Mouse (Mus musculus) left cerebral cortex, adult 8-10 months (tissue): Measurements from ENCODE around the gene Cdyl. TPM values are rescaled to one million over a fixed set of nuclear protein-coding genes. Genes with fewer than 3 reads are reported as not detected.

Experiments used
- DNase-seq, 2 experiments: peaks; one replicate each; pipeline ENCODE4 v3.0.0; 2022; ENCODE audit warnings: low spot score in 2 of 2
- total RNA-seq, 4 experiments: library from RNA; stranded (reverse); gene quantifications; 2 replicates each; pipeline ENCODE4 v1.2.4; 2022

Gene Cdyl
- total RNA-seq, 4 experiments from 2014 or later, result 35.9 to 59.7 (median 48.1) TPM

DNA sequence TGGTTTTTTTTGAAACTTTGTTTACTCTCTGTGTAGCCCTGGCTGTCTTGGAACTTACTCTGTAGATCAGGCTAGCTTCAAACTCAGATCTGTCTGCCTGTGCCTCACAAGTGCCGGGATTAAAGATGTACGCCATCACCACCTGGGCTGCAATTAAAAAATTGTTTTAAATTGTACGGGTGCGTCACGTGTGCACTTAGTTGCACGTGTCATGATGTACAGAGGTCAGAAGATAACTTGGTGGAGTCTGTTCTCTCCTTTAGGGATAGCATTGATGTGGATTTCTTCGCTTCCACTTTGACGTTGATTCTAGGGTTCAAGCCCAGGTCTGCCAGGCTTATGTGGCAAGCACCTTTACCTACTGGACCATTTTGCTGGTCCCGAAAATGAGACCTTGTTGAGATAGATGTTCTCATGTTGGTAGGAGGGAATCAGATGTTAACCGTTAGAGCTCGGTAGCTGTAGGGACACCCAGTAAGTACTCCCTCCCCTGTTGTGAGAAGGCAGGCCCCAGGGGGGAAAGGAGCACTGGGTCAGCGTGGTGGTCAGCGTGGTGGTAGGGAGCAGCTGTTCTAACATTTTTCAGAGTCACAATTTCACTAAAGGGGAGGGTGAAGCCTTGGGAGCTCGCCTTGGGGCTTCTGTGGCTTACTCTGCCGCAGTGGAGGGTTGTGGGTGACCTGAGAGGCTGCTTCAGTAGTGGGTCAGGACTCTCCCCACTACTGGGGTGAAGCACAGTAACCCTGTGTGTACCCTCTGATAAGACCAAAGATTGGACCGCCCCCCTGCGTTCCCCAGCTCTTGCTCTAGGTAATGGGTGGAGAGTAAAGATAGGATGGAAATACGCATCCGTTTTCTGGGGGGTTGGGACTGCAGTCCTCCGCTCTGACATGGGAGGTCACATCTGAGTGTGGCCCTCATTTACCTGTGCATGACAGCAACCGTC, 97.0 kb downstream of the Cdyl start:
- DNase-seq, result no peak

DNA sequence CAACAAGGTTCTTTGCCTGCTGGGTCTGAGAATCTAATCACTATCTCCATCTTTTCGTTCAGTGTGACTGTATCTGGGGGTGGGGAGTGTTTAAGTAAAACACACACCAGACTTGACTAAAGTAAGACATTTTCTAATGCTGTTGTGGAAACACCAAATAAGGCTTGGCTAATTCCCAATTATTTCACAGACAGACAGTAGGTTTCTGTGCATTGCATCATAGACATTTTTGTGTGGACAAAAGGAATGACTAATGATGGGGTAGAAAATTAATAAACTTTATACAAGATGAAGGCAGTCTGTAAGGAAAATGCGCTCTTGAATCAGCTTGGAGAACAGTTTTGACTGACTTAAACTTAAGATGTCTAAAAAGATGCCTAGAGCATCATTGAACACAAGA, 100.7 kb downstream of the Cdyl start:
- no peak for DNase-seq

DNA sequence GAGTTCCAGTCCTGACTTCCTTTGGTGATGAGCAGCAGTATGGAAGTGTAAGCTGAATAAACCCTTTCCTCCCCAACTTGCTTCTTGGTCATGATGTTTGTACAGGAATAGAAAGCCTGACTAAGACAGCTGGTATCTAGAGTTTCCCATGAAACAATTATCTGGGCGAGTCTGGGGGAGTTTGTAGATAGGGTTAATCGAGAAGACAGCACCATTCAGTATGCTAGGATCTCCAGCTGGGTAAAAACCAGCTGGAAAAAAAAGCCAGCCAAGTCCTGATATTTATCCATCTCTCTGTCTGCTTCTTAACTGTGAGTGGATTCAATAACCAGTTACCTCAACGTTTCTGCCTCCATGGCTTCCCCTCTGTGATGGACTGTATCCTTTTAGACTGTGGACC, 104.9 kb downstream of the Cdyl start:
- DNase-seq, result no peak

DNA sequence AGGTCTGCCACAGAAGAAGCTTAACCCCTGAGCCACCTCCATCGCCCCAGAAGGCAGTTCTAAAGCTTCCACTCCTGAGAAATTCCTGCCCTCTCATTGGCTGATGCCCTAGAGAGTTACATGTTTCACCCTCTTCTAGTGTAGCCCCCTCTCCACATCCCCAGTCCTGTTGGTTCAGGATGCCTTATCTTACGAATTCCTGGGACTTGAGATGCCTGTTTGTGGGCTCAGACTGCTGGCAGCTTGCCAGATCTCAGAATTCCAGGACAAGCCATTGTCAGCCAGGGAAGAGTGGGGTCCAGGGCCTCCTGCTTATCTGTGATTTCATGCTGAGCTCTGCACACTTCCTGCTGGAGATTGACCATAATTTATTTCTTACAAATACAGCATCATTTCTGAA, 106.2 kb downstream of the Cdyl start:
- DNase-seq, result no peak

DNA sequence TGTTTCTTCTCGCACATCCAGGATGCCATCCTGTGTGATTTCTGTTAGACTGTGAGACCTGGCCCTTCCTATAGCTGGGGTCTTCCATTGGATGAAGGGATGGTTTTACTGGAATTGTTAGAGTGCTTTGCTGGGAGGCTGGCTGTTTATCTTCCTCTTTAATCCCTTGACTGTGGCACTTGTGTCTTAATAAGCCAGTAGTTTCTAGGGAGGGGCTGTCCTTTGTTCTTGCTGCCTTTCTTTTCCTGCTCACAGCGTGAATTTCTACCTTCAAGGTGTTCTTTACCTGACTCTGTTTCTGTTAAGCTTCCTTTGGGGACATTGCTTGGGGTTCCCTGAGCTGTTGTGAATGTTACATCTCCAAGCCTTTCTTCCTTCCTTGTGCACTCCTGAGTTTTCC, 110.0 kb downstream of the Cdyl start:
- DNase-seq, result no peak

DNA sequence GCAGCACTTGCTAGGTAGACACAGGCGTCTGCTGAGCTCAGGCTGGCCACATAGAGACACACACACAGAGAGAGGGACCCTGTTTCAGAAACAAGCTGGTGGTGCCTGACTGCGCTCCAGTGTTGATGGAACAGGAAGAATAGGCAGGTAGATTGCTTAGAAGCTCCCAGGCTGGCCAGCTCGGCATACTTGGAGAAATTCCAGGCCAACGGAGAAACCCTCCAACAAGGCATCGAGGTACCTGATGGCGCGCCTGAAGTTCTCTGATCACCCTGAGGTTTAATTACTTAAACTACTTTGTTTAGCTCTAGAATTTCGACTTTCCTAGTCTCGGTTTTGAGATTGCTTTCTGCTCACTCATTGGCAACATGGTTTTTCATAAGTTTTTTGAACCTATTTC, 110.8 kb downstream of the Cdyl start:
- DNase-seq, result no peak

DNA sequence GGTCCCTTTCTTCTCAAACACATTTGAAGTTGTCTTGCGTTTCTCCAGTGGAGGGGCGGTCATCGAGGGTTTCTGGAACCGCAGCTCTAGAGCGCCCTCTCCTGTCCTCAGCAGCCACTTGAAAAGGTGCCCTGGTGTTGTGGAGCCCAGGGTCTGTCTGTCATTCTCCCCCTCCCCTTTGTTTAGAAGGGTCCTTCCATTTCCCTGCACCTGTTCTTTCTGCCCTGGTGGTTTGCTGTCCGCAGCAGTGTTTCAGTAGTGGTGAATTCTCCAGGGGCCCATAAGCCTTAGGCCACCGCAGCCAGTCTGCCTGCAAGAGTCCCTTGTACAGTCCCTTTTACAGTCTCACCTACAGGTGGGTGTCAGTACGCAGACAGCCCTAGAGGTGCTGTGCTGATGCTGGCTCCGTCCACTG, 112.3 kb downstream of the Cdyl start:
- DNase-seq, result no peak

DNA sequence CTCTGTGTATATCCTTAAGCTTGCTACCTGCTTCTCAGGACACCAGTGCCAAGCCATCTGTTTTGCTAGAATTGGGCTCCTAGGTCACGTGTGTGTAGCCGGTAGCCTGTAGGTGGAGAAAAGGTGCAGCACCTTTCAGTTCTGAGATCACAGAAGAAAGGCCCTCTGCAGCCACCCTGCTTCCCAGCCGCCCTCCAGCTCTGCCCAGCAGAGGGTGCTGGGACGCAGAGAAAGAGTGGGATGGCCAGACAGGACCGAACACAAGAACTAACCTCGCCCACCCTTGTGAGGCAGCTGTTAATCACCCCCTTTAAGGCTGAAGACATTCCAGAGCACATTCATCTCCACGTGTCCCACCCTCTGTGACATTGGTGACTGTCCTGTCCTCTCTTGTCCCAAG, 114.1 kb downstream of the Cdyl start:
- DNase-seq, result no peak

DNA sequence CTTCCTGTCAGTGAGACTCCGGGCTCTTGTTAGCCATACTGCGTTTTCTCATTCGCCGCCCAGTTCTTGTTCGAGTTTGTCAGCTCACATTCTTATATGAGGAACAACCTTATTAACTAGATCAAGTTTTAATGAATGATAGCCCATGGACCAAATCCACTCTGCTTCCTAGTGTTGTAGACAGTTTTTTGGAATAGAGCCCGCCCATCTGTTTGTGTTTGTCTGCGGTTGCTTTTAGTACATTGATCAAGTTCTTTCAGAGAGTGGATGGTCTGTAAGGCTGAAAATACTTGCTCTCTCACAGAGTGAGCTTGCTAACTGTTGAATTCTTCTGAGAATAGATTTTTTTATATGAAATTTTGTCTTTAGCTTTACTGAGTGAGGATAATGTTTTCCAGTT, 116.5 kb downstream of the Cdyl start:
- DNase-seq, result no peak

DNA sequence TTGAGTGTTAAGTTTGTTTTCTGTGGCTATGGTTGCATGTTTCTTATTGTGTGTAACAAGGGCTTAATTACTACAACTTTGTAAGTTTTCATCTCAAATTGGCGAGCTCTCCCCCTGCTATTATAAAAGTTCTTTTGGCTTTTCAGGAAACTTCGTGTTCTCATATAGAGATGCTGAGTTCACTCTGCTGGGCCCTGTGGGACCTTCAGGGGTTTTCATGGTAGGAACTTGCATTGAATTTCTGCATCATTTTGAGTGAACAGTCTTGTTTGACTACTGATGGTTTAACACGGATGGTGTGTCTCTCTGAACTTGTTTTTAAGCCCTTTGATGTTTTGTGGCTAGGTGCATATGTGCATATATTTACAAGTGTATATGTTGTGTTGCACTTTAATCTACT, 121.1 kb downstream of the Cdyl start:
- no peak for DNase-seq

DNA sequence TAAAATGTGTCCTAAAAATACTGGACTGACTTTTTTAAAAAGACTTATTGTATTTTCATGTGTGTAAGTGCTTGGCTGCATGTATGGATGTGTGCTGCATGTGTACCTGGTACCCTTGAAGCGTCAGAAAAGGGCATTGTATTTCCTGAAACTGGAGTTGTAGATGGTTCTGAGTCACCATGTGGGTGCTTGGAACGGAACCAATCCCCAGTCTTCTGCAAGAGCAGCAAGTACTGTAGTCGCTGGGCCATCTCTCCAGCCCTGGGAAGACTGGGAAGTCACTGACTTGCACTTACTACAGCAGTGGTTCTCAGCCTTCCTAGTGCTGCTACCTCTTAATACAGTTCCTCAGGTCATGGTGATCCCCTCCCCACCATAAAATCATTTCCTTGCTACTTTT, 122.1 kb downstream of the Cdyl start:
- DNase-seq, result no peak

DNA sequence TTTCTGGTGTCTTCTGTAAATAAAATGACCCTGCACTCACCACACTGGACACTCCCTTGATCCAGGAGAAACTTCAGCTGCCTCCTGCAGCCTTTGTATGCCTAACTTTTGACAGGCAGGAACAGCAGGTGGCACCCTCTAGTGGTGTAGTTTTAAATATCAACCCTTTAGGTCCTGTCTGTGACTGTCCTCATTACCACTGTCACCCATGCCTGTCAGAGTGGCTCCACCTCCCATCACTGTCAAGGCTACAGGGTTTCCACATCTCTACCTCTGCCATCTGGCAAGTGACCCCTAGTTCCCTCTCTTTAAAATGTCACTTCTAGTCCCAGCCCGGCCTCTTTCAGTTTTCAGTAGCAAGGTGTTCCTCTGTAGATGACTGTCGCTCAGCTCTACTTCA, 123.3 kb downstream of the Cdyl start:
- DNase-seq, result no peak

DNA sequence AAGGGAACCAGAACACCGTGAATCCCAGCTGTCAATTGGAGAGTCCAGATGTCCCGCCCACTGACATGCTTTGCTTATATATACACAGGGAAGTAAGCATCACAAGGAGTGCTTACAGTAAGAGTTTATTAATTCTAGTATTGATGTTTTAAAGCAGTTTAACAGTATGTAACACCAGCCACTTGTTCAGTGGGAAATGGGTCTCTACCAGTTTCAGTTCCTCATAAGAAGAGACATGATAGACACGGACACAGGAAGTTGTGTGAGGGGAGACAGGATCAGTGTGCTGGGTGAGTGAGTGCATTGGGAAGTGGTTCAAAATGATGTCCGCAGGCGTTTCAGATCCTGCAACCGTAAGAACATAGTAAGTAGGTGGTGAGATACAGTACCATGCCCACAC, 123.9 kb downstream of the Cdyl start:
- no peak for DNase-seq

DNA sequence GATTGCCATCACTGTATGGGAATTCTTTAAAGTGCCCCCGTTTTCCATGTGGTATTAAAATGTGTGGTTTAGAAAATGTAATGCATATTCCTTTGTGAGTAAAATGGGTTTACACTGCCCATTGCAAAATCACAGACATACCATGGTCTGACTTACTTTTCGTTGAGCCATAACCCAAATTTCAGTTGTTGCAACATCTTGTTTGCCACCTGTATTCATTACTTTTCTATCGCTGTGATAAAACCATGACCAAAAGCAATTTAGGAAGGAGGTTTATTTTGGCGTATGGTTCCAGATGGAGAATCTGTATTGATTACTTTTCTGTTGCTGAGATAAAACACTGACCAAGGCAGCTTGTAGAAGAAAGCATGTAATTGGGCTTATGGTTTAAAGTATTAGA, 124.6 kb downstream of the Cdyl start:
- DNase-seq, result no peak

DNA sequence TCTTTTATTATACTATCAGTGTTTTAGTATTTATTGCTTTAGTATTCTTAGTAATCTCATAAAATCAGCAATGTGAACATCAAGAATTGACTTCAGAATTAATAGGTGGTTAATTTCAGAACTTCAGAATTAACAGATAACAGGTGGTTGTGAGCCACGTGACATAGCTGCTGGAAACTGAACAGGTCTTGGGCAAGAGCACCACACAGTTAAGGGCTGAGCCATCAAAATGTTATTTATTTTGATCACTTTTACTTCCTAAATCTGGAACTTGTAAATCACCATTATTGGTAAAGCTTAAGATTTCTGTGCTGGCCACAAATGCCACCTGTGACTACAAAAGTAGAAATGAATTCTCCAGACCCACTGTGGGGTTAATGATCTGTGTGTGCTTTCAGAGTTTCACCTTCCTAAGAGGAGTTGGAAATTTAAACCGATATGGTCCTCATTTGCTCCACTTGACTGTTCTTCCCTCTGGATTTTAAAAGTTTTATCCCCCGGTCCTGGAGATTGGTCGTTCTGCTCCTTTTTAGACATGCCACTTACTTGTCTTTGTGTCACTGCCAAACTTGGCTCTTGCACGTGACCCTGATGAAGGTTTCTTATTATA, 125.8 kb downstream of the Cdyl start:
- no peak for DNase-seq

DNA sequence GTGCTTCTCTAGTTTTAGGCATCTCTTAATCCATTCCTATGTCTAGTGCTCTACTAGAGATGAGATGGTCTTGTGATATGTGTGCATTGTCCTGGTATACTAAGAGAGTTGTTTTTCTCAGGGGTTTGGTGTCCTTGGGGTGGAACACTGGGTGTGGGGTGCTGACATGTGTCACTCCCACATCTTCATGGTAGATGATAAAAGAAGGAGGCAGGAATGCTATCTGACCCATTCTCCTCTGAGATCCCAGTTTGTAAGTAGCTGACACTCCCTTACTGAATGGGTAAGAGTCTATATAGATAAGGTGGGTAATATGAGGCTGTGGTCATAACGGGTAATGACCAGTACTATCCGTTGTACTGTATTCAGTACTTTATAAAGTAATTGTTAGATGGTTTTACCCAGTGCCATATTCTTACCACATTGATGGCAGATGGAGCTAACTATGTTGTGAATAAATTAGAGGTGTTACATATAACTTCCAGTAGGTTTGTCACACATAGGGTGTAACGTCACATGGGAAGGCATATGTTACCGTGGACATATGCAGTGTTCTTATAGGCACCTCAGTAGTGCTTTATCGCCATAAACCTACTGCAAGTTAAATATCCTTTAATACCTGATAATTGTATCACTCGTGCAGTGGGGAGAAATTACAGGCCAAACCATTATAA, 127.2 kb downstream of the Cdyl start:
- no peak for DNase-seq

DNA sequence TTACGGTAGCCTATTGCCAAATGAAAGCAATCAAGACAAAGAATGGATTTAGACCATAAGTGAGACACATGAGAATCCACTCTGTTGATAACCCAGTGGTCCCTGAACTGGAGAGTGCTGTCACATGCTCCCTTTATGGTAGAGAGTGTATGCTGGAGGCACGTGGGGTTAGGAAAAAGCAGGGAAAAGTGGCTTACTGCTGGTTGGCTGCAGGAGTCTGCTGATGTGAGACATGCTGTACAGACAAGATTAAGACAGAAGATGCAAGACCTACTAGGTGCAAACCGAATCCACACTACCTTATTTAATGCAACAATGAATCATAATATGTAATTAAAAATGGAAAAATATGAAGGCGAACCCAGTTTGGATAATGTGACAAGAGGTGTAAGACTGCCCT, 129.9 kb downstream of the Cdyl start:
- no peak for DNase-seq

DNA sequence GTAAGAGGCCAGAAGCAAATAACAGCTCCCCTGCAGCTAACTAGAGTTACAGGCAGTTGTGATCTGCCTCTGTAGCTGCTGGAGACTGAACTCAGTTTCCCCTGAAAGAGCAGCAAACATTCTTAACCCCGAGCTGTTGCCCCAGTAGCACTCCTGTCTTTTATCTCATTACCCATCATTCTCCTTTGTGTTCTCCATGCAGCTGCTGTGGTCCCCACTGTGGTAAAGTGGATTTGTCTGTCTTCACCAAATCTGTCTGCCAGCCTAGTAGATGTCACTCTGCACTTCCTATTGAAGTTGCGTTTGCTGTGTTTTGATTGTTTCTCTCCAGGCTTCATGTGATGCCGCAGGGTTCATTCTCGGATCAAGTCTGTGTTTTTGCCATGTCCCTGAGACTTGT, 130.8 kb downstream of the Cdyl start:
- no peak for DNase-seq

DNA sequence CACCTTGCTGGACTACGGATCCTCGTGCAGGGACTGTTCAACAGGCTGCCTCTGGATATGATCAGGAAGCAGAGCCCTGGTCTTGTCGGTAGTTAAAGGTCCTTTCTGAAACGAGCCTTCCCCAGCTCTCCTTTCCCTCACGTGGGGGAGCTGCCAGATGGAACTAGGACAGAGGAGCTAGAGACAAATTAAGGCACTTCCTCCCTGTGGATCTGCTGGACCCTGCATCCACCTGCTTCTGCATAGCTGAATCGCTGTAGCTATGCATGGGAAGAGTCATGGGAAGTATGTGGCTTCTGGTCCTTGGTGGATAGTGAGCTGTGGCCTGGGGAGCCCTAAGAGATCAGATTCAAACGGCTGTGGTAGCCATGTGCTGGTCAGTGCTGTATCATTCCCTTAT, 134.7 kb downstream of the Cdyl start:
- DNase-seq, result no peak

DNA sequence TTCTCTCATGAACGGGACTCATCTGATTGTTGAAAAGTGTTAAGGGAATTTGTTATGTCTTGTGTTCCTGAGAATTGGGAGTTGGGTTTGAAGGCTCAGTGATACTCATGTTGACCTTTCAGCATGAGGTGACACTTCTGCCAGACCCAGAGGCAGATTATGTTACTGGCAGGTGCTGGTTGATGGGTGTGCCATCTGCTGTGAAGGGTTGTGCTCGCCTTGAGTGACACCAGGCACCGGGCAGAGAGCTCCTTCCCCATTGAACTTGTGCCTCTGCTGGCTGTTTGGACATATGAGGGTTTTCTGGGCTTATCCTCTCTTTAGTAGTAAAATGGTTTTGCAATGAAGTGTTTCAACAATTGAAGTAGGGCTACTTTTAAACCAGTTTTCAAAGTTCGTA, 135.1 kb downstream of the Cdyl start:
- no peak for DNase-seq

DNA sequence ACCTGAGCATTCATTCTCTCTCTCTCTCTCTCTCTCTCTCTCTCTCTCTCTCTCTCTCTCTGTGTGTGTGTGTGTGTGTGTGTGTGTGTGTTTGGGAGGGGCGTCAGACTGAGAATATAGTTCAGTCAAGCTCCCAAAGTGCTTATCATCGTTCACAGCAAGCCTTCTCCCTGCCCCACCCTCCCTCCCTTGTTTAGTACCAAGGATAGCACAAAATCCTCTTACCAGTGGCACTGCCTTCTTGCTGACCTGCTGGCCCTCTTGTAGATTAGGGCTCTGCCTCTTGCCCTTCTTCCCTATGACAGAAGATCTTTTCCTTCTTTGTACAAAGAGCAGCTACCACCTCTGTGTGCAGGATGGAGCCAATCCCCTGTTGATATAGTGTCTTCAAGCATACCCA, 136.3 kb downstream of the Cdyl start:
- DNase-seq, result no peak

DNA sequence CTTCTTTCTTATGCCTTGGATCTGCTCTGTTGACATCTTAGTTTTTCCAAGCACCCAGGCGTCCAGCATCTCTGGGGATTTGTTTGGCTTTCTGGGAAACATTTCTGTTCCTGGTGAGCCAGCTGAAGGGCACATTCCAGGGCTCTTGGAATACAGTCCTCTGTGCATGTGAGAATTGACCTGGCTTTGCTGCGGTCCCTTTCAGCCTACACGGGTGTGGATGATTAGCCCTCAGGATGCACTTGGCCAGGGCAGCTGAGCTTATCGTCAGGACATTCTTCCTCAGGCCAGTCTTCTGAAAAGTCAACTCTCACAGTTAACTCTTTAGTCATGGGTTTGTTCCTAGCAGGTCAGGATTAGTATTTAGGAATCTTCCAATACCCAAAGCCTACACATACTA, 136.7 kb downstream of the Cdyl start:
- DNase-seq, result no peak
